Mouse (Mus musculus) E14TG2a.4 (cell line): ENCODE data around the gene Ctcfl.
A peak's percentile ranks its signal among the peaks of the same experiment; 100 is the strongest.

Experiments
- H3K27me3 ChIP-seq: 2 replicates; pipeline ENCODE4 v1.6.1; 2014; ENCODE audit warnings: low read length, control low read depth; ENCODE audit not compliant: insufficient read depth
- H3K36me3 ChIP-seq: 2 replicates; pipeline ENCODE4 v1.6.1; 2014; ENCODE audit warnings: low read length, control low read depth; ENCODE audit not compliant: insufficient read depth
- H3K4me1 ChIP-seq: replicated peaks from 2 replicates; pipeline ENCODE4 v1.6.1; 2014; ENCODE audit warnings: low read depth, low read length, control low read depth
- H3K4me3 ChIP-seq: replicated peaks from 2 replicates; pipeline ENCODE4 v1.5.1; 2014; ENCODE audit warnings: mild to moderate bottlenecking, low read length
- H3K9me3 ChIP-seq: 2 replicates; pipeline ENCODE4 v1.6.1; 2014; ENCODE audit warnings: low read length, control low read depth
- CTCF ChIP-seq: conservative IDR thresholded peaks from 2 replicates; pipeline ENCODE4 v1.5.1; 2014; ENCODE audit warnings: low read length
- NANOG ChIP-seq: IDR thresholded peaks from 2 replicates; pipeline ENCODE4 v1.6.1; 2014; ENCODE audit warnings: borderline replicate concordance, low read length, mixed read lengths
- POU5F1 ChIP-seq: IDR thresholded peaks from 2 replicates; pipeline ENCODE4 v1.6.1; 2014; ENCODE audit warnings: low read length, borderline replicate concordance

Ctcfl gene

DNA sequence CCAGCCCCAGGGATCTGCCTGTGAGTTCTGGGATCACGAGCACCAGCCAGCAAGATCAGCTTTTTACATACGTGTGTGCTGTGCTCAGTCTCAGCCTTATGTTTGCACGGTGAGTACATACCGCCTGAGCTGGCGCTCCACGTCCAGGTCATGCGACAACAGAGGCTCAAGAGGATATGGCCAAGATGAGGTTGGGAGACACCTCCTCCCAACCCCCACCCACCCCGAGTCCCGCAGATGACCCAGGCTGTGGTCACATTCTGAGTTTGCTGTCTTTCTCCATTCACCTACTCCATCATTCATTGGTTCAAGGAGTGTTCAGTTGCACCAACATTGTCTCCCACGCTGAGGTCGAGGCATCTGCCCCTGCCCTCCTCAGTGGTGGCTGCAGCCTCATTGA is 34.5 kb downstream of the Ctcfl start:
- Histone ChIP-seq H3K4me3 (no peak overlapping the region), H3K27me3 (peaks cover 4% of the 10 kb centered on the region; the same call in 1 of the 2 replicates), H3K36me3 (no peaks in the 10 kb centered on the region), H3K9me3 (no peaks in the 10 kb centered on the region), H3K4me1 (peaks cover 44% of the 10 kb centered on the region)
- TF ChIP-seq CTCF (no peak), POU5F1 (no peak), NANOG (no peak)

GRCm38 (mm10) chr2:173083712-173084475 is 35.4 kb downstream of the Ctcfl start:
- Histone ChIP-seq H3K4me1 (peaks cover 48% of the 10 kb centered on the region), H3K36me3 (no peaks in the 10 kb centered on the region), H3K9me3 (no peaks in the 10 kb centered on the region), H3K27me3 (peaks cover 4% of the 10 kb centered on the region; the same call in 1 of the 2 replicates), H3K4me3 (peak overlapping the region; percentile 23; the same call in 1 of the 2 replicates)
- TF ChIP-seq CTCF, result no peak
- TF ChIP-seq POU5F1, result no peak
- TF ChIP-seq NANOG, result no peak

DNA sequence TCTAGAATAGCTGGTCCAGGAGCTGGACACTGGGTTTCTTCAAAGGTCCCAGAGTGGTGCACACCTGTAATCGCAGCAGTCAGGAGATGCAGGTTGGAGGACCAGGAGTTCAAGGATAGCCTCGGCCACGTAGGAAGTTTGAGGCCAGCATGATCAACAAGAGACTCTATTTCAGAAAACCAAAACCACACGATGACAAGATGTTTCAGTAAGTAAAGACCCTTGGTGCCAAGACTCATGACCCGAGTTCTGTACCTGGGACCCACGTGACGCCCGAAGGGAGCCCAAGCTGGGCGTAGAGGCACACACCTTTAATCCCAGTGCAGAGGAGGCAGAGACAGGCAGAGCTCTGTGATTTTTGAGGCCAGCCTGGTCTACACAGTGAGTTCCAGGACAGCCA is 36.2 kb downstream of the Ctcfl start:
- H3K4me3 ChIP-seq, result peak overlapping the region; percentile 23; the same call in 1 of the 2 replicates
- H3K9me3 ChIP-seq, result no peaks in the 10 kb centered on the region
- no peaks in the 10 kb centered on the region for H3K36me3 ChIP-seq
- peaks cover 48% of the 10 kb centered on the region for H3K4me1 ChIP-seq
- peaks cover 4% of the 10 kb centered on the region; the same call in 1 of the 2 replicates for H3K27me3 ChIP-seq
- TF ChIP-seq CTCF, result no peak
- TF ChIP-seq NANOG, result no peak
- no peak for TF ChIP-seq POU5F1

GRCm38 (mm10) chr2:173082706-173083105 is 36.6 kb downstream of the Ctcfl start:
- no peak for TF ChIP-seq POU5F1
- TF ChIP-seq NANOG, result no peak
- no peak for TF ChIP-seq CTCF
- Histone ChIP-seq H3K4me1 (peaks cover 48% of the 10 kb centered on the region), H3K4me3 (peak overlapping the region; percentile 23; the same call in 1 of the 2 replicates)

GRCm38 (mm10) chr2:173080785-173081241 is 38.5 kb downstream of the Ctcfl start:
- Histone ChIP-seq H3K4me3 (peak overlapping the region; percentile 60), H3K9me3 (no peaks in the 10 kb centered on the region), H3K27me3 (peaks cover 4% of the 10 kb centered on the region; the same call in 1 of the 2 replicates), H3K36me3 (no peaks in the 10 kb centered on the region), H3K4me1 (peaks cover 45% of the 10 kb centered on the region)
- TF ChIP-seq CTCF, result peak; percentile 93
- no peak for TF ChIP-seq POU5F1
- no peak for TF ChIP-seq NANOG

More at GRCm38 (mm10) chr2:173082706-173083105, 36.6 kb downstream of the Ctcfl start:
- Histone ChIP-seq H3K9me3 (no peaks in the 10 kb centered on the region), H3K27me3 (peaks cover 4% of the 10 kb centered on the region; the same call in 1 of the 2 replicates), H3K36me3 (no peaks in the 10 kb centered on the region)

DNA sequence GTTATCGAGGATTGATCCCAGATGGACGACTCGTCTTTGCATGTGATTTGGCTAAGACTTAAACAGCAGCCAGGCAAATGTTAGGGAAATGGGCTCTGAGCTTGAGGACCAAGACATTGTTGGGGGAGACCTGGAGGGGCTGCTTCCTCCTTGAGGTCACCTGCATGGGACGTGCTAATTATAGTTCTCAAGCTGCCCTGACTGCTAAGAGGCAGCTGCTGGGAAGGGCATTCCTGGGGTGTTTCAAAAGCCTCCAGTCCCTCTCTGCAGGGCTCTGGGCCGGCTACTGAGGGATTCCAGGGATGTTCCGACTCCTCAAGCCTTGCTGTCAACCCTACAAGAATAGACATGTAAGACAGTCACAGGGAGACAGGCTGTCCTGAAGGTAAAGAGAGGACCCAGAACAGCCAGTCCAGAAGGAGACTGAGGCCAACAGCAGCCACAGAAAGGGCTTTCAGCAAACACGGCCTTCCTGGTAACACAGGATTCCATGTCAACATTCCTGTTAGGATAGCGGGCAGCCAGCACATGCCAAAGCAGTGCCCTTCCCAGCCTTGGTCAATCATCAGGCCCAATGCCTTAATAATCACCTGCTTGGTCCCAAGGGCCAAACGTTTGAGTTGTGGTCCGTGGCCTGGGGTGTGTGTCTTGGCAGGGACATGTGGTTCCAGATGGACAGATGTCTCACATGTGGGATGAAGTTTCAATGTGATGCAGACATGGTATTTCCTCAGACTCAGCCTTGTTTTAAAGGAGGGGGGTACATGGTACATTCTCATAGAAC is 39.4 kb downstream of the Ctcfl start:
- TF ChIP-seq POU5F1, result no peak
- TF ChIP-seq NANOG, result no peak
- TF ChIP-seq CTCF, result no peak
- Histone ChIP-seq H3K36me3 (no peaks in the 10 kb centered on the region), H3K4me3 (peak overlapping the region; percentile 60), H3K4me1 (peaks cover 36% of the 10 kb centered on the region), H3K9me3 (no peaks in the 10 kb centered on the region), H3K27me3 (peaks cover 4% of the 10 kb centered on the region; the same call in 1 of the 2 replicates)

GRCm38 (mm10) chr2:173076921-173077320 is 42.4 kb downstream of the Ctcfl start:
- Histone ChIP-seq H3K36me3 (no peaks in the 10 kb centered on the region), H3K4me3 (no peak overlapping the region), H3K27me3 (peaks cover 4% of the 10 kb centered on the region; the same call in 1 of the 2 replicates), H3K9me3 (peaks cover 17% of the 10 kb centered on the region), H3K4me1 (peaks cover 28% of the 10 kb centered on the region)
- TF ChIP-seq CTCF, result no peak
- TF ChIP-seq NANOG, result no peak
- no peak for TF ChIP-seq POU5F1

GRCm38 (mm10) chr2:173073666-173074065 is 45.7 kb downstream of the Ctcfl start:
- Histone ChIP-seq H3K4me1 (peaks cover 15% of the 10 kb centered on the region), H3K36me3 (no peaks in the 10 kb centered on the region), H3K9me3 (peaks cover 23% of the 10 kb centered on the region), H3K27me3 (no peaks in the 10 kb centered on the region), H3K4me3 (no peak overlapping the region)
- no peak for TF ChIP-seq POU5F1
- TF ChIP-seq CTCF, result no peak
- TF ChIP-seq NANOG, result no peak
